Mouse (Mus musculus) adrenal gland, adult 18-20 months (tissue): ENCODE results near the gene Epb41l3. TPM values are rescaled to one million over a fixed set of nuclear protein-coding genes. Genes with fewer than 3 reads are reported as not detected.

Source experiments
- DNase-seq, 2 experiments: peaks; one replicate each; pipeline ENCODE4 v3.0.0; 2021 to 2022; ENCODE audit warnings: low spot score in 2 of 2
- total RNA-seq, 2 experiments: library from RNA; stranded (reverse); gene quantifications; 1 replicate in 1 of 2; 2 replicates in 1 of 2; pipeline ENCODE4 v1.2.3; 2021

The Epb41l3 gene
- total RNA-seq, 2 experiments from 2014 or later, result 16.2 to 24.2 TPM

DNA sequence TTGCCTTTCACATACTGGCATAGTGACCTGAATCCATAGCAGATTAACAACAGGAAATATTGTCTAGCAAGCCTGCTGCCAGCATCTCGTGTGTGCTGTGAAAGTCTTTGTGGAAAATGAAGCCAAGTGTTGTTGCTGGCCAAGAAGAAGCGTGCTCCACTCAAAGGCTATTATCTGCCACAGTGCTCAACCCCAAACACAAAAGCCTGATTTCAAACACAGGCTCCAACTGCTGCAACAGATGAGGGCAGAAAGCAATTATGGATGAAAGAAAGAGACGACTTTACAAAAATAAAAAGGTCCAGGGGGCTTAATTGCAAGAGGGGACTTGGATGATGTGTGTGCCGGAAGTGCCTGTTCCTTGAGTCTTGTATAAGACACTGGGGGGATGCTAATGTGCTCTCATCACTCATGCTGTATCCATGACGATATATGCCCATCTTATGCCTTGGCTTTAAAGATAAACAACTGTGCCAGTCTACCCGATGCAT lies 154.7 kb downstream of the Epb41l3 start:
- DNase-seq, result no peak

- DNase-seq, result no peak
These were observed 155.9 kb downstream of the Epb41l3 start for GRCm38 (mm10) chr17:69231360-69231759.

DNA sequence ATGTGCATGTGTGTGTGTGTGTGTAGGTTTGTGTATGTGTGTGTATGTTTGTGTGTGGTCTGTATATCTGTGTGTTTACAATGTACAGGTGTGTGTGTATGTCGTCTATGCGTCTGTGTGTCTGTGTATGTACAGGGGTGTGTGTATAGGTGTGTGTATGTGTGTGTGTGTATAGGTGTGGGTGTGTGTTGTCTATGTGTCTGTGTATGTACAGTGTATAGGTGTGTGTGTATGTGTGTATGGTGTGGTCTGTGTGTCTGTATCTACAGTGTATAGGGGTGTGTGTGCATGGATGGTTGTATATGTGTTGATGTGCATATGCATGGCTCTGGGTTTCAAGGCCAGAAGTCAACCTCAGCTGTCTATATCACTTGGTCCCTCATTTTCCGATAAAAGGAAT lies 161.7 kb downstream of the Epb41l3 start:
- no peak for DNase-seq

- DNase-seq, result no peak
These were observed 163.4 kb downstream of the Epb41l3 start for GRCm38 (mm10) chr17:69238810-69239373.

- DNase-seq, result no peak
These were observed 163.9 kb downstream of the Epb41l3 start for GRCm38 (mm10) chr17:69239423-69239822.

GRCm38 (mm10) chr17:69255834-69256233 lies 180.4 kb downstream of the Epb41l3 start:
- no peak for DNase-seq

GRCm38 (mm10) chr17:69256441-69256840 lies 181.0 kb downstream of the Epb41l3 start:
- DNase-seq, result no peak

- no peak for DNase-seq
These were observed 188.5 kb downstream of the Epb41l3 start for GRCm38 (mm10) chr17:69263810-69264565.

DNA sequence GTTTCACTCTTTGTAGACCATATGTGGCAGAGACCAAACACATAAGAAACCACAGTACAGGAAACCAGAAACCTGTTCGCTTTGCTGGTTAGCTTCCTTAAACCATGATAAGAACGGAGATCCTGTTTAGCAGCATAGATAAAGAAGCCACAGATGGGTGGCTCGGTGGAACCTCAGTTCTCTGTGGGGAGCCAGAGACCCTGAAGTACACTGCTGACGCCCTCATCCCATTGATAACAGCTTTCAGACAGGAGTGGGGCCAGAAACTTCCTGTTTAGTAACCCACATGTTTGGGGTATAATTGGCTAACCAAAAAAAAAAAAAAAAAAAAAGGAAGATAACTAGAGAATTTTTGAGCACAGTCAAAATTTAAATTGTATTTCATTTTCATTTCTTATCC lies 189.7 kb downstream of the Epb41l3 start:
- DNase-seq, result no peak

DNA sequence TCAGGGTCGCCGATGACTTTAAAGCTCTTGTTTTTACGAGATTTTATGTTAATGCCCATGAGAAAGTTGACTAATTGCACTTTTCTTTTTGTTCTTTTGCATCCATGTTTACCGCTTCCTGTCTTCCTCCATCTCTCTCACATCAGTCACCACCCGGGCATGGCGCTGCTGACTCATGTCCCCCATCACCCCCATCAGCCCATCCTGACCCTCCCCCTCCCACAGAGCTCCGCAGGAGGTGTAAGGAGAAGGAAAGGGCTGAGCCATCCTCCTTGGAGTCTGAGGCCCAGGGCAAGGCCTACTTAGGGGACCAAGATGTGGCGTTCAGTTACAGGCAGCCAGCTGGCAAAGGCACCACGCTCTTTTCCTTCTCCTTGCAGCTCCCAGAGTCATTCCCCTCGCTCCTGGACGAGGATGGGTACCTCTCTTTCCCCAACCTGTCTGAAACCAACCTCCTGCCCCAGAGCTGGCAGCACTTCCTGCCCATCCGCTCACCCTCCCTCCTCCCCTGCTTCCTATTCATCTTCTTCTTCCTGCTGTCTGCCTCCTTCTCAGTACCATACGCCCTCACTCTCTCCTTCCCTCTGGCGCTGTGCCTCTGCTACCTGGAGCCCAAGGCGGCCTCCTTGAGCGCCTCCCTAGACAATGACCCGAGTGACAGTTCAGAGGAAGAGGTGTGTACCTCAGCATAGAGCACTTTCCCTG lies 190.4 kb downstream of the Epb41l3 start:
- DNase-seq, result no peak

- no peak for DNase-seq
These were observed 191.5 kb downstream of the Epb41l3 start for GRCm38 (mm10) chr17:69266936-69267335.

GRCm38 (mm10) chr17:69267526-69267925 lies 192.0 kb downstream of the Epb41l3 start:
- DNase-seq, result no peak

DNA sequence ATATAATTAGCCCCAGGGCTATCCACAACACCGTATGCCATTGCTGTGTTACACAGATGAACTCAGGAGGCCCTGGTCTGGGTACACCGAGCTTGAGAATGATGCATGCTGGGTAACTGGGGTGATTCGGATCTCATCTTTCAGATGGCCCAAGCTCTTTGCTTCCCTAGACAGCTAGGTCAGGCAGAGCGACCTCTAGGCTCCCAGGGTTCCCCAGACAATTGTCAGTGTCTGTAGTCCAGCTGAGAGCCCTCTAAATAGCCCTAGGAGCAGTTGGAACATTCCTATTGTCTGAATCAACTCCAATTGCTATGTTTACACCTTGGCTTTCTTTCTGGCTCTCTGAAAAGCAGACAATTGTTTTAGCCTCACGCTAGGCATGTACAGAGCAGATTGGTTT lies 201.9 kb downstream of the Epb41l3 start:
- DNase-seq, result no peak

DNA sequence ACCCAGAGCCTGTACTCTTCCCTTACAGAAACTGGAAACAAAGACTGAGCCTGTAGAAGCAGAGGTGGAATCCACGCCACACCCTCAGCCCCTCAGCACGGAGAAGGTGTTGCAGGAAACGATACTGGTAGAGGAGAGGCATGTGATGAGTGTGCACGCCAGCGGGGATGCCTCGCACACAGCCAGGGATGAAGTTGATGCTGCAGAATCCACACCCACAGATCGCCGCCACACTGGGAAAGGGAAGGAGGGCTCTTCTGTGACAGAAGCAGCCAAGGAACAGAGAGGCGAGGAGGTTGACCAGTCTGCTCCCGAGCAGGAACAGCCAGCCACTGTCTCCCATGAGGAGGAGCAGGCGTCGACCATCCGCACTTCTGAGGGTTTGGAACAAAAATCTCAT lies 209.0 kb downstream of the Epb41l3 start:
- DNase-seq, result no peak

- DNase-seq, result no peak
These were observed 212.6 kb downstream of the Epb41l3 start for GRCm38 (mm10) chr17:69288130-69288529.

DNA sequence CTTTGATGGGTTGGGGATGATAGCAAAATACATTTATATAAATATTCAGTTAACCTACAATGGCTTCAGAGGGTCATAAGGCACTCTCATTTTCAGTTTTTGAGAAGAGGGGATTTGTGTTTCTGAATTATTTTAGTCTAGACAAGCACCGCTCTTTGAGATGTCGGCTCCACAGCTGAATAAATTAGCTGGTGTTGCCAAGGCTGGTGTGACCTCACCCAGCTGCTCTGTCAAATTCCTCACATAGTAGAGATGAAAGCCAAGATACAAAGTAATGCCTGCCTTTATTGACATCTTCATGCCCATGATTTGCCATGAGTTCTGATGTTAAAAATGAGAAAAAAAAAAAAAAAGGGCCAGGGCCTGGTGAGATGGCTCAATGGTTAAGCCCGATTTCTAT lies 214.8 kb downstream of the Epb41l3 start:
- no peak for DNase-seq

DNA sequence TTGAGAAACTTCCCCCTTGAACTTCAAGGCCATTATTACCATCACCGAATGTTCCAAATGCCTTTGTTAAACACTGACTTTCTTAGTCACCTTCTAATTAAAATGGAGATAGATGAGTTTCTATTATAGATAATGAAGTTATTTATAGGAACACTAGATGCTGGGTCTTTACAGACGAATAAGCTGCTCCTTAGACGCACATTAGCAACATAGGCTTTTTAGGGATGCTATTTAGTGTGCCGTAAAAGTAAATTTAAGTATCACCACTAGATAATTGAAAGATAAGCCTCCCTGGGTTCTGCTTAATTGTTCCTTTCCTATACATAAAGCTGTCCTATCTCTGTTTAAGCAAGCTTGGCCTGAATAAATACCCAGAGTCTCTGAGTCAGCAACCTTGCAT lies 226.1 kb downstream of the Epb41l3 start:
- no peak for DNase-seq

GRCm38 (mm10) chr17:69303579-69304274 lies 228.2 kb downstream of the Epb41l3 start:
- DNase-seq, result no peak

DNA sequence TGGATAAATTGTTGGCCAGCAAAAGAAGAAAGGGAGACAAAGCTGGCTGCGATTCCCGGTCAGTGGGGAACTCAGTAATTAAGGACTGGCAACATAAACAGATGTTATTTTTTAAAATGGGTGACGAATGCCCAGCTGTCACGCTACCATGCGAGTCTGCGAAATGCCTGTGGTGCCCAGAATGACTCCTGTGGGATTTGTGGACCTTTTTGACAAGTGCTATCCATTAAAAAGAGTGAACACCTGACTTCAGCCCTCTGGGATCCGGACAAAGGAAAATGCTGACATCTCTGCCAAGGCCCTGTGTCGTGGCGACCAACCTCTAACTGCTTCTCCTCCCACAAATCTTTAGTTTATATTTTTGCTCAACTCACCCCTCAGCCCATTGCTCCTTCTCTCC lies 232.2 kb downstream of the Epb41l3 start:
- DNase-seq, result no peak

GRCm38 (mm10) chr17:69309872-69310271 lies 234.4 kb downstream of the Epb41l3 start:
- no peak for DNase-seq

DNA sequence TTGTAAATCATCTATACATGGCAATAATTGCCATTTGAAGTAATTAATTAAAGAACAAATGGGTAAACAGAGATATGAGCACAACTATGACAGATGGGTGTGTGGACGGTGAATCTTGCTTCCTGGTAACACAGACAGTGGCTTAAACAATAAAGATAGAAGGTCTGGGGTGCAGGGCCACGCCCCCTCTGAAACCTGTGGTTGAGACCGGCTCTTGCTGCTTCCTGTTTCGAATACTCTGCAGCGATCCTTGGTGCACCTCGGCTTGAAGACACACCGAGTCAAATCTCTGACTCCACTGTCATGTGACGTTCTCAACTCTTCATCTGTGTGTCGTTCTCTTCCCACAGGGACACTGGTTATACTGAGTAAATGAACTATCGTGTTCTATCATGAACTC lies 245.0 kb downstream of the Epb41l3 start:
- no peak for DNase-seq

GRCm38 (mm10) chr17:69322721-69323120 lies 247.2 kb downstream of the Epb41l3 start:
- DNase-seq, result no peak
